In the genomic region with DNA sequence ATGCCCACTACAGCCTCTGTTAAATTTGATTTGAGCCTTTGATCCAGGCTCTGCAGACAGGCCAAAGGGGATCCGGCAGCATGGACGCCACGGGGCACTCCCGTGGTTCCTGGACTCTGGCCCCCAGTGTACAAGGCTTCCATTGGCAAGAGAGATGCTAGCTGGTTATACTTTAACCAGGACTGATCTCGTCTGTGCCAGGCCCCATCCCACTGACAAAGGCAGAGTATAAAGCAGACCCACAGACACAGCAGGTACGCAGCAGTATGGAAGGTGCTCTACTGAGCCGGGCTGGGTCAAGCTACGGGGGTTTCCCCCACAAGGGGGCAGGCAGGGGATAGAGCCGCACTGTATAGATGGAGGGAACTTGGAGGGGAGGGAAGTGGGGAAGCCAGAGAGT, we compare ENCODE assay signal across 9 mouse cellular contexts. TPM values are rescaled to one million over a fixed set of nuclear protein-coding genes. Genes with fewer than 3 reads are reported as not detected.
DNase-seq lines count a peak whose midpoint lies in the region; ATAC-seq and TF ChIP-seq lines count a peak whose summit lies in the region.
"Had no signal": no experiment of that assay in that cellular context is flagged by ENCODE, and none has a peak within 500 bp of the region (broad histone marks: within the 10 kb centered on the region; RNA-seq: fewer than 3 reads in every experiment).

No protein-coding gene starts in this region.

- H3K4me1 ChIP-seq in lung, embryonic 15.5 days: peaks cover 7% of the 10 kb centered on the region; the same call in 1 of the 2 replicates
- H3K4me1 ChIP-seq in kidney, embryonic 16.5 days (ENCODE audit: insufficient read depth, low read length): peaks cover 5% of the 10 kb centered on the region; the same call in 1 of the 2 replicates
- H3K4me1 ChIP-seq in stomach, postnatal 0 days (replicated peaks; ENCODE audit: control insufficient read depth, insufficient read depth): no peaks in the 10 kb centered on the region

- H3K36me3 ChIP-seq in lung, embryonic 15.5 days: no peaks in the 10 kb centered on the region
- H3K36me3 ChIP-seq in kidney, embryonic 16.5 days (ENCODE audit: insufficient read depth, low read length): no peaks in the 10 kb centered on the region
- H3K36me3 ChIP-seq in stomach, postnatal 0 days (ENCODE audit: control insufficient read depth, insufficient read depth, low read length): no peaks in the 10 kb centered on the region
- H3K36me3 ChIP-seq: limb, embryonic 15.5 days had no signal

- no peak overlapping the region for H3K4me2 ChIP-seq in lung, embryonic 15.5 days
- 0 out of 2 replicates have a peak overlapping the region, but pooled peaks have one; percentile 5 for H3K4me2 ChIP-seq in kidney, embryonic 16.5 days (replicated peaks; ENCODE audit: low read depth, low read length)
- H3K4me2 ChIP-seq in stomach, postnatal 0 days (replicated peaks; ENCODE audit: low read depth): no peak overlapping the region
- H3K4me2 ChIP-seq: limb, embryonic 15.5 days had no signal

- ATAC-seq in lung, embryonic 15.5 days (ENCODE audit: borderline replicate concordance, extremely low read depth, low FRiP score, low TSS enrichment): peak; percentile 51; the same call in 1 of the 2 replicates
- peak; percentile 95 for ATAC-seq in kidney, embryonic 16.5 days (ENCODE audit: low FRiP score, low TSS enrichment)
- peak; percentile 74 for ATAC-seq in stomach, postnatal 0 days (ENCODE audit: low FRiP score, low TSS enrichment)

- TF ChIP-seq EP300 in stomach, postnatal 0 days (optimal IDR thresholded peaks at IDR 0.05): no peak

- no peaks in the 10 kb centered on the region for H3K9me3 ChIP-seq in lung, embryonic 15.5 days
- no peaks in the 10 kb centered on the region for H3K9me3 ChIP-seq in kidney, embryonic 16.5 days (ENCODE audit: low read length)
- no peaks in the 10 kb centered on the region for H3K9me3 ChIP-seq in stomach, postnatal 0 days (ENCODE audit: control insufficient read depth, low read length)
- H3K9me3 ChIP-seq: limb, embryonic 15.5 days had no signal

- no peak overlapping the region for H3K27ac ChIP-seq in lung, embryonic 15.5 days
- 0 out of 2 replicates have a peak overlapping the region, but pooled peaks have one; percentile 20 for H3K27ac ChIP-seq in kidney, embryonic 16.5 days (ENCODE audit: low read length)
- H3K27ac ChIP-seq in stomach, postnatal 0 days (replicated peaks): 0 out of 2 replicates have a peak overlapping the region, but pooled peaks have one; percentile 8
- no peak overlapping the region for H3K27ac ChIP-seq in left cerebral cortex, adult 2 months
- H3K27ac ChIP-seq: limb, embryonic 15.5 days had no signal

- H3K9ac ChIP-seq in lung, embryonic 15.5 days: no peak overlapping the region
- H3K9ac ChIP-seq in kidney, embryonic 16.5 days (replicated peaks; ENCODE audit: low read length): no peak overlapping the region; the same call in 1 of the 2 replicates
- no peak overlapping the region for H3K9ac ChIP-seq in stomach, postnatal 0 days (ENCODE audit: low read length)
- H3K9ac ChIP-seq: limb, embryonic 15.5 days had no signal

- no peak overlapping the region for H3K4me3 ChIP-seq in lung, embryonic 15.5 days
- no peak overlapping the region for H3K4me3 ChIP-seq in kidney, embryonic 16.5 days (ENCODE audit: low read length)
- no peak overlapping the region for H3K4me3 ChIP-seq in stomach, postnatal 0 days (ENCODE audit: low read depth, low read length)
- H3K4me3 ChIP-seq in left cerebral cortex, adult 2 months: no peak overlapping the region
- H3K4me3 ChIP-seq: limb, embryonic 15.5 days had no signal

- DNase-seq in lung, postnatal 14 days: no peak
- DNase-seq in c-Kit-positive CD71-positive TER-119-negative erythroid progenitor cells, embryonic 14.5 days (ENCODE audit: low read depth): peak; percentile 57
- peak; percentile 74 for DNase-seq in stomach, postnatal 0 days (ENCODE audit: low spot score)
- no peak for DNase-seq in testis, postnatal 10 days (ENCODE audit: low spot score)
- no peak for DNase-seq in ovary, postnatal 10 days (ENCODE audit: low spot score)
- DNase-seq in left cerebral cortex, adult 2 months (ENCODE audit: extremely low spot score in 1 of 2, low spot score in 2 of 2): no peak

- intact Hi-C loops in left cerebral cortex, adult 2 months (cut with DNase I): no loop called here

- WGBS in lung, embryonic 15.5 days: 29% methylated on average over 9 of the region's 9 CpGs
- WGBS in kidney, embryonic 16.5 days: 32% methylated on average over 9 of the region's 9 CpGs
- 33% methylated on average over 9 of the region's 9 CpGs for WGBS in stomach, postnatal 0 days

- H3K27me3 ChIP-seq in lung, embryonic 15.5 days: no peaks in the 10 kb centered on the region
- no peaks in the 10 kb centered on the region for H3K27me3 ChIP-seq in kidney, embryonic 16.5 days (ENCODE audit: insufficient read depth, low read length)
- H3K27me3 ChIP-seq in stomach, postnatal 0 days (ENCODE audit: control insufficient read depth, insufficient read depth, low read length): no peaks in the 10 kb centered on the region

- peak; percentile 53 for TF ChIP-seq CTCF in stomach, postnatal 0 days (IDR thresholded peaks at IDR 0.05; ENCODE audit: low read depth)
- TF ChIP-seq CTCF in left cerebral cortex, adult 2 months (IDR thresholded peaks at IDR 0.05): no peak

RNA-seq across cellular contexts. Expression of gene Pklr, which starts 0.4 kb away (rescaled TPM):
- polyA plus RNA-seq in lung, embryonic 15.5 days (2015; fragmentation: Nextera tagmentation; extraction: Ambion mirVana): 0.17 and 0.92 TPM in 2 replicates
- 4.7 and 5.0 TPM in 2 replicates for polyA plus RNA-seq in kidney, embryonic 16.5 days (2015; fragmentation: Nextera tagmentation; extraction: Ambion mirVana)
- 6.6 and 6.8 TPM in 2 replicates for polyA plus RNA-seq in stomach, postnatal 0 days (2015; fragmentation: Nextera tagmentation; extraction: Ambion mirVana)
- not detected for total RNA-seq in left cerebral cortex, adult 2 months (2021)

RNA-seq across cellular contexts. Expression of gene Hcn3, which starts 23.6 kb away (rescaled TPM):
- 1.2 and 1.9 TPM in 2 replicates for polyA plus RNA-seq in lung, embryonic 15.5 days (2015; fragmentation: Nextera tagmentation; extraction: Ambion mirVana)
- polyA plus RNA-seq in kidney, embryonic 16.5 days (2015; fragmentation: Nextera tagmentation; extraction: Ambion mirVana): 1.8 and 2.0 TPM in 2 replicates
- 0.45 and 0.71 TPM in 2 replicates for polyA plus RNA-seq in stomach, postnatal 0 days (2015; fragmentation: Nextera tagmentation; extraction: Ambion mirVana)
- total RNA-seq in left cerebral cortex, adult 2 months (2021): 10 to 100 TPM; 14.9 to 20.9 TPM

RNA-seq across cellular contexts. Expression of gene Clk2, which starts 28.2 kb away (rescaled TPM):
- 27.8 and 28.9 TPM in 2 replicates for polyA plus RNA-seq in lung, embryonic 15.5 days (2015; fragmentation: Nextera tagmentation; extraction: Ambion mirVana)
- polyA plus RNA-seq in kidney, embryonic 16.5 days (2015; fragmentation: Nextera tagmentation; extraction: Ambion mirVana): 29.1 and 30.6 TPM in 2 replicates
- 10.2 and 11.3 TPM in 2 replicates for polyA plus RNA-seq in stomach, postnatal 0 days (2015; fragmentation: Nextera tagmentation; extraction: Ambion mirVana)
- 10 to 100 TPM; 45.6 to 46.3 TPM for total RNA-seq in left cerebral cortex, adult 2 months (2021)

RNA-seq across cellular contexts. Expression of gene Fdps, which starts 34.6 kb away (rescaled TPM):
- polyA plus RNA-seq in lung, embryonic 15.5 days (2015; fragmentation: Nextera tagmentation; extraction: Ambion mirVana): 166 TPM in 2 replicates
- polyA plus RNA-seq in kidney, embryonic 16.5 days (2015; fragmentation: Nextera tagmentation; extraction: Ambion mirVana): 175 and 179 TPM in 2 replicates
- 372 and 379 TPM in 2 replicates for polyA plus RNA-seq in stomach, postnatal 0 days (2015; fragmentation: Nextera tagmentation; extraction: Ambion mirVana)
- total RNA-seq in left cerebral cortex, adult 2 months (2021): 10 to 100 TPM; 78.1 to 79.6 TPM

RNA-seq across cellular contexts. Expression of gene Gm43738, which starts 35.5 kb away (rescaled TPM):
- polyA plus RNA-seq in lung, embryonic 15.5 days (2015; fragmentation: Nextera tagmentation; extraction: Ambion mirVana): 0.17 TPM in 1 of 2 replicates, not detected in the other
- polyA plus RNA-seq in kidney, embryonic 16.5 days (2015; fragmentation: Nextera tagmentation; extraction: Ambion mirVana): not detected in 2 replicates
- 0.17 TPM in 1 of 2 replicates, not detected in the other for polyA plus RNA-seq in stomach, postnatal 0 days (2015; fragmentation: Nextera tagmentation; extraction: Ambion mirVana)
- total RNA-seq in left cerebral cortex, adult 2 months (2021): not detected
- polyA plus RNA-seq: limb, embryonic 15.5 days had no signal

Comparison
In these comparisons a context has a peak if more than half of its experiments do, and no peak if none do; other contexts are left out.
1. H3K27ac ChIP-seq: peak in kidney, embryonic 16.5 days (single experiment) and stomach, postnatal 0 days (single experiment); none in lung, embryonic 15.5 days (single experiment) and left cerebral cortex, adult 2 months (single experiment).
2. DNase-seq: peak in c-Kit-positive CD71-positive TER-119-negative erythroid progenitor cells, embryonic 14.5 days (single experiment) and stomach, postnatal 0 days (single experiment); none in lung, postnatal 14 days (single experiment), testis, postnatal 10 days (single experiment), ovary, postnatal 10 days (single experiment) and left cerebral cortex, adult 2 months (0 of 2).
3. Peak in every context shown above with its lines, with median percentiles within 50 percentile points of each other: ATAC-seq.